Mouse (Mus musculus): Measurements from ENCODE around the gene Abcg8. TPM values are rescaled to one million over a fixed set of nuclear protein-coding genes. Genes with fewer than 3 reads are reported as not detected.

The Abcg8 gene
- total and polyA plus RNA-seq, 3 experiments = 0.04 TPM; not detected in 2

DNA sequence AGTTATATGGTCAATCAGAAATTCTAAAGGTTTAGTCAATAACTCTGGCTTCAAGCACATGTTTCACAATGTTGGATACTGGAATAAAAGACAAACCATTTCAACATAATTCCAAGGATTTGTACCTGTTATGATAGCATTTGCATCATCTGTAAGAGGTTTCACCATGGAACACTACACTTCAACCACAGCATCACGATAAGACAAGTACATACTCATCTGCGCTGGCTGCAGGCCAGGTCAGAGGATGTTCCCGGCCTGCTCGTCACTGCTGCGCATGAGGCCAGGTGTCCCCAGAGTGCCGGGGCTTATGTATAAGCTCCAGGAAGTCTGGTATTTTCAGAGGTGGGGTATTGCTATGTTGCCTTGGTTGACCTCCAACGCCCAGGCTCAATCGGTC, 56.5 kb downstream of the Abcg8 start:
- H3K27ac ChIP-seq (ENCODE audit: insufficient read depth, low read depth) = no peak overlapping the region
- no peak overlapping the region for H3K9ac ChIP-seq (ENCODE audit: insufficient read depth, low read depth)
- H3K4me2 ChIP-seq (ENCODE audit: insufficient read depth, low read depth, poor library complexity, severe bottlenecking) = no peak overlapping the region
- dilution Hi-C loops (cut with MboI; ENCODE audit: extremely low pct_ligation_motif_present, extremely low pct_unique_long_range_greater_than_20kb, low sequenced_read_pairs) (no loop called here), in situ Hi-C loops (cut with MboI; ENCODE audit: low pct_ligation_motif_present, low pct_unique_long_range_greater_than_20kb, low sequenced_read_pairs) (no loop called here)
- peaks cover 29 to 74% of the 10 kb centered on the region in 2 experiments for H3K36me3 ChIP-seq (replicated peaks in 1 of 2; ENCODE audit: control insufficient read depth in 1 of 2, insufficient read depth in 1 of 2, low read length in 1 of 2)
- no peak for DNase-seq (ENCODE audit: extremely low read depth)
- no peak for TF ChIP-seq CTCF (conservative IDR thresholded peaks at IDR 0.05 in 1 of 2, IDR thresholded peaks at IDR 0.05 in 1 of 2; ENCODE audit: low read depth in 2 of 2, low read length in 2 of 2)
- TF ChIP-seq RCOR1 (conservative IDR thresholded peaks at IDR 0.05; ENCODE audit: low read depth, low read length) = no peak
- no peaks in the 10 kb centered on the region for H3K27me3 ChIP-seq (replicated peaks)
- H3K4me3 ChIP-seq (replicated peaks in 1 of 3; ENCODE audit: low read depth in 2 of 3, low read length in 2 of 3, poor library complexity in 1 of 3) = no peak overlapping the region
- no peaks in the 10 kb centered on the region for H3K79me2 ChIP-seq (replicated peaks; ENCODE audit: control insufficient read depth, extremely low read depth, insufficient read depth, poor library complexity, severe bottlenecking)
- H3K9me3 ChIP-seq (replicated peaks; ENCODE audit: low read length) = no peaks in the 10 kb centered on the region
- peaks cover 2 to 17% of the 10 kb centered on the region in 2 experiments; a peak in 3 of 4 replicates for H3K4me1 ChIP-seq (ENCODE audit: control insufficient read depth in 1 of 2, insufficient read depth in 2 of 2)

- no peak for TF ChIP-seq UBTF (IDR thresholded peaks at IDR 0.05; ENCODE audit: low read depth, low read length)
- TF ChIP-seq MXI1 (IDR thresholded peaks at IDR 0.05; ENCODE audit: low read depth, low read length) = no peak
- no peak for TF ChIP-seq POLR2AphosphoS2 (IDR thresholded peaks at IDR 0.05; ENCODE audit: low read depth, low read length)
- TF ChIP-seq ZMIZ1 (IDR thresholded peaks at IDR 0.05; ENCODE audit: low read depth, low read length) = no peak
- TF ChIP-seq ZKSCAN1 (IDR thresholded peaks at IDR 0.05; ENCODE audit: borderline replicate concordance, low read depth, low read length) = no peak
- no peak for TF ChIP-seq MAZ (IDR thresholded peaks at IDR 0.05; ENCODE audit: low read depth, low read length)
- no peak for TF ChIP-seq RCOR1 (conservative IDR thresholded peaks at IDR 0.05; ENCODE audit: low read depth, low read length)
- no peak for TF ChIP-seq EP300 (IDR thresholded peaks at IDR 0.05; ENCODE audit: low read length)
- TF ChIP-seq MYC (IDR thresholded peaks at IDR 0.05; ENCODE audit: low read depth, low read length) = no peak
- TF ChIP-seq KAT2A (IDR thresholded peaks at IDR 0.05; ENCODE audit: insufficient replicate concordance, low read length) = no peak
- DNase-seq (ENCODE audit: extremely low read depth) = no peak
- H3K27me3 ChIP-seq (replicated peaks) = no peaks in the 10 kb centered on the region
- in situ Hi-C loops (cut with MboI; ENCODE audit: low pct_ligation_motif_present, low pct_unique_long_range_greater_than_20kb, low sequenced_read_pairs) (no loop called here), dilution Hi-C loops (cut with MboI; ENCODE audit: extremely low pct_ligation_motif_present, extremely low pct_unique_long_range_greater_than_20kb, low sequenced_read_pairs) (no loop called here)
- peaks cover 21 to 58% of the 10 kb centered on the region in 2 experiments for H3K36me3 ChIP-seq (replicated peaks in 1 of 2; ENCODE audit: control insufficient read depth in 1 of 2, insufficient read depth in 1 of 2, low read length in 1 of 2)
- no peak overlapping the region for H3K4me3 ChIP-seq (replicated peaks in 1 of 3; ENCODE audit: low read depth in 2 of 3, low read length in 2 of 3, poor library complexity in 1 of 3)
- H3K9ac ChIP-seq (ENCODE audit: insufficient read depth, low read depth) = no peak overlapping the region
- no peak overlapping the region for H3K27ac ChIP-seq (ENCODE audit: insufficient read depth, low read depth)
- H3K4me2 ChIP-seq (ENCODE audit: insufficient read depth, low read depth, poor library complexity, severe bottlenecking) = no peak overlapping the region
- peaks cover 4 to 17% of the 10 kb centered on the region in 2 experiments; a peak in 2 of 4 replicates for H3K4me1 ChIP-seq (ENCODE audit: control insufficient read depth in 1 of 2, insufficient read depth in 2 of 2)
- H3K9me3 ChIP-seq (replicated peaks; ENCODE audit: low read length) = no peaks in the 10 kb centered on the region
- H3K79me2 ChIP-seq (replicated peaks; ENCODE audit: control insufficient read depth, extremely low read depth, insufficient read depth, poor library complexity, severe bottlenecking) = no peaks in the 10 kb centered on the region
Measured at GRCm38 (mm10) chr17:84736719-84737118, 60.6 kb downstream of the Abcg8 start.

- Histone ChIP-seq H3K36me3 (replicated peaks in 1 of 2; ENCODE audit: control insufficient read depth in 1 of 2, insufficient read depth in 1 of 2, low read length in 1 of 2) (peaks cover 18 to 59% of the 10 kb centered on the region in 2 experiments), H3K4me1 (ENCODE audit: control insufficient read depth in 1 of 2, insufficient read depth in 2 of 2) (peaks cover 4 to 20% of the 10 kb centered on the region in 2 experiments; a peak in 2 of 4 replicates), H3K4me3 (replicated peaks in 1 of 3; ENCODE audit: low read depth in 2 of 3, low read length in 2 of 3, poor library complexity in 1 of 3) (no peak overlapping the region), H3K79me2 (replicated peaks; ENCODE audit: control insufficient read depth, extremely low read depth, insufficient read depth, poor library complexity, severe bottlenecking) (no peaks in the 10 kb centered on the region), H3K4me2 (ENCODE audit: insufficient read depth, low read depth, poor library complexity, severe bottlenecking) (no peak overlapping the region), H3K27ac (ENCODE audit: insufficient read depth, low read depth) (no peak overlapping the region), H3K9me3 (replicated peaks; ENCODE audit: low read length) (no peaks in the 10 kb centered on the region), H3K9ac (ENCODE audit: insufficient read depth, low read depth) (no peak overlapping the region), H3K27me3 (replicated peaks) (no peaks in the 10 kb centered on the region)
- in situ Hi-C loops (cut with MboI; ENCODE audit: low pct_ligation_motif_present, low pct_unique_long_range_greater_than_20kb, low sequenced_read_pairs) (no loop called here), dilution Hi-C loops (cut with MboI; ENCODE audit: extremely low pct_ligation_motif_present, extremely low pct_unique_long_range_greater_than_20kb, low sequenced_read_pairs) (no loop called here)
- no peak for DNase-seq (ENCODE audit: extremely low read depth)
- TF ChIP-seq CTCF (conservative IDR thresholded peaks at IDR 0.05 in 1 of 2, IDR thresholded peaks at IDR 0.05 in 1 of 2; ENCODE audit: low read depth in 2 of 2, low read length in 2 of 2) (no peak), POLR2AphosphoS2 (IDR thresholded peaks at IDR 0.05; ENCODE audit: low read depth, low read length) (no peak), GABPA (IDR thresholded peaks at IDR 0.05; ENCODE audit: insufficient replicate concordance, low read depth, low read length) (no peak), HCFC1 (IDR thresholded peaks at IDR 0.05; ENCODE audit: low read depth, low read length) (no peak), MAZ (IDR thresholded peaks at IDR 0.05; ENCODE audit: low read depth, low read length) (no peak), SMC3 (IDR thresholded peaks at IDR 0.05; ENCODE audit: low read depth, low read length) (no peak), PAX5 (IDR thresholded peaks at IDR 0.05; ENCODE audit: low read length) (no peak), BHLHE40 (IDR thresholded peaks at IDR 0.05; ENCODE audit: low read depth, low read length) (no peak), KAT2A (IDR thresholded peaks at IDR 0.05; ENCODE audit: insufficient replicate concordance, low read length) (no peak), TBP (conservative IDR thresholded peaks at IDR 0.05; ENCODE audit: low read depth, low read length) (no peak), JUND (conservative IDR thresholded peaks at IDR 0.05; ENCODE audit: low read depth, low read length) (no peak), USF1 (IDR thresholded peaks at IDR 0.05; ENCODE audit: low read depth, low read length) (no peak), E2F4 (IDR thresholded peaks at IDR 0.05; ENCODE audit: insufficient replicate concordance, low read depth, low read length) (no peak), ETS1 (conservative IDR thresholded peaks at IDR 0.05; ENCODE audit: low read depth, low read length) (no peak), POLR2A (IDR thresholded peaks at IDR 0.05; ENCODE audit: low read depth, low read length) (no peak), JUN (IDR thresholded peaks at IDR 0.05; ENCODE audit: insufficient read depth, low read depth, low read length) (no peak), SIN3A (IDR thresholded peaks at IDR 0.05; ENCODE audit: low read length) (no peak)
Measured at GRCm38 (mm10) chr17:84738073-84738797, 62.1 kb downstream of the Abcg8 start.
